Mouse (Mus musculus) C2C12 (cell line): ENCODE results near the gene Mmp24. TPM values are rescaled to one million over a fixed set of nuclear protein-coding genes. Genes with fewer than 3 reads are reported as not detected.

Source experiments
- H3K27me3 ChIP-seq: one replicate; pipeline ENCODE4 v1.6.1; 2011; ENCODE audit not compliant: control insufficient read depth, insufficient read depth, insufficient read length
- H3K36me3 ChIP-seq: one replicate; pipeline ENCODE4 v1.6.1; 2011; ENCODE audit not compliant: control insufficient read depth, insufficient read depth
- H3K4me3 ChIP-seq: one replicate; pipeline ENCODE4 v1.5.1; 2011; ENCODE audit warnings: mild to moderate bottlenecking, control low read depth; ENCODE audit not compliant: poor library complexity, insufficient read depth, severe bottlenecking
- H3K79me2 ChIP-seq: one replicate; pipeline ENCODE4 v1.6.1; 2011; ENCODE audit not compliant: control insufficient read depth, insufficient read depth
- H3K79me3 ChIP-seq: one replicate; pipeline ENCODE4 v1.6.1; 2011; ENCODE audit warnings: low read depth, control low read depth
- H3ac ChIP-seq: one replicate; pipeline ENCODE3; 2011; ENCODE audit warnings: low read depth; ENCODE audit not compliant: control insufficient read depth, insufficient read length
- CEBPB ChIP-seq: IDR thresholded peaks from one replicate; pipeline ENCODE4 v1.6.1; 2011; ENCODE audit warnings: low read depth, mild to moderate bottlenecking, control low read depth, moderate library complexity
- CTCF ChIP-seq: IDR thresholded peaks from one replicate; pipeline ENCODE4 v1.5.1; 2011; ENCODE audit not compliant: control insufficient read depth, insufficient read depth, insufficient read length
- FOSL1 ChIP-seq: IDR thresholded peaks from one replicate; pipeline ENCODE4 v1.8.0; 2011; ENCODE audit warnings: mild to moderate bottlenecking, low read length; ENCODE audit not compliant: poor library complexity, insufficient read depth, severe bottlenecking
- MAX ChIP-seq: IDR thresholded peaks from one replicate; pipeline ENCODE4 v1.6.1; 2011; ENCODE audit warnings: mild to moderate bottlenecking, control low read depth
- MYOD1 ChIP-seq: IDR thresholded peaks from one replicate; pipeline ENCODE4 v1.6.1; 2011; ENCODE audit warnings: low read depth; ENCODE audit not compliant: control insufficient read depth, insufficient read length
- MYOG ChIP-seq: IDR thresholded peaks from one replicate; pipeline ENCODE4 v1.6.1; 2011; ENCODE audit not compliant: control insufficient read depth, insufficient read length; ENCODE audit errors: extremely low read depth
- USF1 ChIP-seq: IDR thresholded peaks from one replicate; pipeline ENCODE4 v1.6.1; 2011; ENCODE audit warnings: low read depth, mild to moderate bottlenecking, control low read depth, moderate library complexity
- polyA plus RNA-seq: library from polyadenylated mRNA; unstranded; fragments of >200 nt; fragmentation: generic; extraction: Trizol; gene quantifications from one replicate; pipeline ENCODE4 v1.2.1, GENCODE M21; 2012; ENCODE audit warnings: missing spikeins

The Mmp24 gene
- polyA plus RNA-seq, 1 experiment: 0.04 TPM

DNA sequence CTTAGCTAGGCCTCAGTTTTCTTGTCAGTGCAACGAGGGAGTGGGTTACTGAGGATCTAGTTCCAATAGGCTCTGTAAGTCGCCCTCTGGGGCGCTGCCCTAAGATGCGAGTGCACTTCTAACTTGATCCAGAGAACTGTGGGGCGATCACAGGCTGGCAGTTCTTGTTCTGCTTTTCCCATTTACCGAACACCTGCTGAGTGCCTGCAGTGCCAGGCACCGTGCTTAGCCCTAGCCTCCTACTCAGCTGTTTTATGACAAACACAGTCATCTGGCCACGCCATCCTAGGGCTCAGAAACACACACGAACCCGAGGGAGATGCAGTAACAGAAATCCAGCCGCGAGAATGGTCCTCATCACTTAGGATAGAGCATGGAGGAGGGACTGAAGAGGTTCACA is 17.8 kb downstream of the Mmp24 start:
- TF ChIP-seq MAX (no peak), MYOG (no peak), CEBPB (no peak), CTCF (no peak), FOSL1 (no peak), USF1 (no peak), MYOD1 (no peak)
- H3K36me3 ChIP-seq: no peaks in the 10 kb centered on the region
- H3K79me3 ChIP-seq: no peaks in the 10 kb centered on the region
- no peak overlapping the region for H3K4me3 ChIP-seq
- no peaks in the 10 kb centered on the region for H3K79me2 ChIP-seq
- H3K27me3 ChIP-seq: peaks cover 23% of the 10 kb centered on the region
- H3ac ChIP-seq: no peak overlapping the region

DNA sequence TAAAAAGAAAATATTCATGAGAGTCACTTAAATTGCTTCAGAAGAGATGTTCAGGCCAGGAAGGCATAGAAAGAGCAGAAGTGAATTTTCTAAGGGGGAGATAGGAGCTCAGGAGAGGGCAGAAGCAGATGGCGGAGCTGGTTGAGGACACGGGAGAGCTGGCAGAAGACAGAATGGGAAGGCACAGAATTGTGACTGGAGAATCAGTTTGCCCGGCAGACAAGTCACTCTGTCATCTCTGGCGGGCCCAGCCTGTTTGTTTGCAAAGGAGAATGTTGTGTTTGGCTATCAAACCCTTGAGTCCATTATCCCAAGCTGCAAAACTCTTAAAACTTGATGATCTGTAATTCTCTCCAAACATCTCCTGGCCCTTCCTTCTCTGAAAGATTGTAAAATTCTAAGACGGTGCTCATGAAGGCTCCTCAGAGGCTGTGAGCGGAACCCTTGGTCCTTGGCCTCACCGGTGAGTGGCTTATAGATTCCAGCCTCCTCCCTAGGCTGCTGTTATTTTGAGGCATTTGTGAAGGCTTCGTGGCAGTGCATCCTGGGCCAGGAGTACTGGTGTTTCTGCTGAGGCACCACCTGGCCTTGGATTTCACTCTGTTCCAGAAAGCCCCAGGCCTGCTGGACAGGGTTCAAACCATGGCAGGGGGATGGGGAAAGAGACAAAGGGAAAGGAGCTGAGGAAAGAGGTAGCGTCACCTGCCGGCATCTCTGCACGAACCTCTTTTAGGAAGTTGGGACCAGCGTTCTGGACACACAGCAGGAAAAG is 19.7 kb downstream of the Mmp24 start:
- Histone ChIP-seq H3K27me3 (peaks cover 27% of the 10 kb centered on the region), H3K79me2 (no peaks in the 10 kb centered on the region), H3K36me3 (no peaks in the 10 kb centered on the region), H3K79me3 (no peaks in the 10 kb centered on the region), H3ac (no peak overlapping the region), H3K4me3 (no peak overlapping the region)
- TF ChIP-seq FOSL1: no peak
- TF ChIP-seq CTCF: no peak
- no peak for TF ChIP-seq MYOG
- no peak for TF ChIP-seq MYOD1
- no peak for TF ChIP-seq USF1
- no peak for TF ChIP-seq MAX
- no peak for TF ChIP-seq CEBPB

- no peaks in the 10 kb centered on the region for H3K79me3 ChIP-seq
- H3K79me2 ChIP-seq: no peaks in the 10 kb centered on the region
- no peaks in the 10 kb centered on the region for H3K36me3 ChIP-seq
- no peak overlapping the region for H3ac ChIP-seq
- TF ChIP-seq MAX: no peak
- no peak for TF ChIP-seq CEBPB
- no peak for TF ChIP-seq MYOG
- TF ChIP-seq MYOD1: no peak
- no peak for TF ChIP-seq FOSL1
- no peak for TF ChIP-seq CTCF
- TF ChIP-seq USF1: no peak
- H3K27me3 ChIP-seq: peaks cover 30% of the 10 kb centered on the region
- no peak overlapping the region for H3K4me3 ChIP-seq
These were observed 23.5 kb downstream of the Mmp24 start for GRCm38 (mm10) chr2:155798613-155799012.

DNA sequence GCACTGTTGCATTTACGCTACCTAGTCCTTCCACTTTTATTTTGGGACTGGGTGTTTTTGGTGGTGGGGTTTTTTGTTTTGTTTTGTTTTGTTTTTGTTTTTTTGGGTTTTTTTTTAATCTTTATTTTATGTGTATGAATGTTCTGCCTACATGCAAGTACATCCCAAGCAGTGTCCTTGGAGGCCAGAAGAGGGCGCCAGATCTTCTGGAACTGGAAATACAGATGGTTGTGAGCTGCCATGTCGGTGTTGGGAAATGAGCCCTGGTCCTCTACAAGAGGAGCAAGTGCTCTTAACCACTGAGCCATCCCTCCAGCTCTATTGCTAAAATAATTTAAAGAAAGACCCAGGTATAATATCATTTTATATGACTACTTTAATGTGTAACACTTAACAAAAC is 27.6 kb downstream of the Mmp24 start:
- no peak overlapping the region for H3ac ChIP-seq
- TF ChIP-seq MYOD1: no peak
- no peak for TF ChIP-seq CTCF
- no peak for TF ChIP-seq USF1
- TF ChIP-seq CEBPB: no peak
- TF ChIP-seq MAX: no peak
- H3K79me2 ChIP-seq: no peaks in the 10 kb centered on the region
- no peaks in the 10 kb centered on the region for H3K79me3 ChIP-seq
- no peaks in the 10 kb centered on the region for H3K36me3 ChIP-seq
- peaks cover 27% of the 10 kb centered on the region for H3K27me3 ChIP-seq
- no peak overlapping the region for H3K4me3 ChIP-seq

DNA sequence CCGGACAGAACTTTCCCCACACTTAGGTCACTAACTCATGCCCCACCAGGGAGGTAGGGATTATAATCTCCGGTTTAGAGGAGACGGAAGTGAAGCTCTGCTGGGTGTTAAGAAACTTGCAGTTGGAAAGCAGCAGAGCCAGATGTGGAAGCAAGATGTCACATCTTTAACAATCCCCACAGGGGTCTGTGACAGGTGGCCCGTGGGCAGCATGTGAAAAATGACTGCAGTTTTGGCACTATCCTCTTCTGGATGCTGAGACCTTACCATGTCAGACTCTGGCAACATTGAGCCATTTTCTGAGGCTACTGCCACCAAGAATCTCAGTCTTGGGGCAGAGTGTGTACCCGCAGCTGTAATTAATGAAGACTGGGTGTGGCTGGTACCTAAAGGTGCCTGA is 28.9 kb downstream of the Mmp24 start:
- H3K36me3 ChIP-seq: no peaks in the 10 kb centered on the region
- no peak overlapping the region for H3ac ChIP-seq
- TF ChIP-seq MYOG (no peak), MAX (no peak), CTCF (no peak)
- H3K27me3 ChIP-seq: peaks cover 20% of the 10 kb centered on the region
- no peaks in the 10 kb centered on the region for H3K79me3 ChIP-seq
- no peak overlapping the region for H3K4me3 ChIP-seq
- H3K79me2 ChIP-seq: no peaks in the 10 kb centered on the region
